Mouse (Mus musculus): ENCODE measurements around the gene Rasip1. TPM values are rescaled to one million over a fixed set of nuclear protein-coding genes. Genes with fewer than 3 reads are reported as not detected.
A peak's percentile ranks its signal among the peaks of the same experiment; 100 is the strongest.

Rasip1 gene
- total RNA-seq, 2 experiments from 2014 or later = not detected

DNA sequence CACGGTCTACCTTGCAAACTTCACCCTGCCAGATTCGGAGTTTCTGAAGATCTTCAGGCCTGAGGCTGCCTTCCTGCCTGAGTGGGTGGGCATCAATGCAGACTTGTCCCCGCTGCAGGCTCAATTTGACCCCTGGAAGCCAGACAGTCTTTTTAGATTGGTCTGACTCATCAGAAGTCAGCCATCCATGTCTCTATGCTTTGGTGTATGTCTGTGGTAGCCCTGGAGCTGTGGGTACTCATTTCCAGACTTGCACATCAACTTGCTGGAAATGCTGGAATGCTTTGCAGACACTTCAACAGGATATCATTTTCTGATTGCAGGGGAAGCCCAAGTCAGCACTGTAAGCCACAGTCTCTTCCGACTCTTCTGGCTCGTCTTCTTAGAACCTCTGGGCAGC, 7.7 kb upstream of the Rasip1 start:
- ATAC-seq (replicated peaks; ENCODE audit: low FRiP score, low TSS enrichment, poor library complexity, severe bottlenecking) = no peak

- no peak for ATAC-seq (replicated peaks; ENCODE audit: low FRiP score, low TSS enrichment, poor library complexity, severe bottlenecking)
These were observed 5.8 kb upstream of the Rasip1 start, which contains the start of gene Izumo1 for GRCm38 (mm10) chr7:45621443-45621842. Gene Izumo1 (plus strand): TSS chr7:45621811.

- peak; percentile 68; the same call in 1 of the 2 replicates for ATAC-seq (replicated peaks; ENCODE audit: low FRiP score, low TSS enrichment, poor library complexity, severe bottlenecking)
These were observed 3.8 kb upstream of the Rasip1 start for GRCm38 (mm10) chr7:45623507-45623906.

DNA sequence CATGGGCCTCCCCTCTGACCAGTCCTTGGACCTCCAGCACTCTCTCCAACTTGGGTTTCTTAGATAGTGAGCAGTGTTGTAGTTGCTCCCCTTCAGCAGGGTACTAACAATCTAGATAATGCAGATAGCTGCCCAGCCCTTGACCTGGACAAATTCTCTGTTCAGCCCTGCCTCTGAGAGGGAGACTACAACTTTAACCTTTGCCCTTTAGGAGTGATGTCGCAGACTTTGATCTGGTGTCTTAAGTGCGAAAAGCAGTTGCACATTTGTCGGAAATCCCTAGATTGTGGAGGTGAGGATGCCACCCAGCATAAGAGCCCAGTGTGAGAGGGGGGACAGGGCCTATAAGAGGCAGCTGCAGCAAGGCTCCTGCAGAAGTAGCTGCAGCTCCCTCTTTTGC, 2.6 kb upstream of the Rasip1 start:
- no peak for ATAC-seq (replicated peaks; ENCODE audit: low FRiP score, low TSS enrichment, poor library complexity, severe bottlenecking)

- ATAC-seq (replicated peaks; ENCODE audit: low FRiP score, low TSS enrichment, poor library complexity, severe bottlenecking) = no peak
These were observed 1.8 kb upstream of the Rasip1 start for GRCm38 (mm10) chr7:45625481-45625880.

- ATAC-seq (replicated peaks; ENCODE audit: low FRiP score, low TSS enrichment, poor library complexity, severe bottlenecking) = no peak
These were observed 664 bp upstream of the Rasip1 start for GRCm38 (mm10) chr7:45626571-45627076.

GRCm38 (mm10) chr7:45628364-45629294, 1.3 kb downstream of the Rasip1 start:
- peak; percentile 69 for ATAC-seq (replicated peaks; ENCODE audit: low FRiP score, low TSS enrichment, poor library complexity, severe bottlenecking)

GRCm38 (mm10) chr7:45630064-45630907, 3.0 kb downstream of the Rasip1 start:
- ATAC-seq (replicated peaks; ENCODE audit: low FRiP score, low TSS enrichment, poor library complexity, severe bottlenecking) = no peak

GRCm38 (mm10) chr7:45632499-45632898, 5.2 kb downstream of the Rasip1 start:
- ATAC-seq (replicated peaks; ENCODE audit: low FRiP score, low TSS enrichment, poor library complexity, severe bottlenecking) = no peak

DNA sequence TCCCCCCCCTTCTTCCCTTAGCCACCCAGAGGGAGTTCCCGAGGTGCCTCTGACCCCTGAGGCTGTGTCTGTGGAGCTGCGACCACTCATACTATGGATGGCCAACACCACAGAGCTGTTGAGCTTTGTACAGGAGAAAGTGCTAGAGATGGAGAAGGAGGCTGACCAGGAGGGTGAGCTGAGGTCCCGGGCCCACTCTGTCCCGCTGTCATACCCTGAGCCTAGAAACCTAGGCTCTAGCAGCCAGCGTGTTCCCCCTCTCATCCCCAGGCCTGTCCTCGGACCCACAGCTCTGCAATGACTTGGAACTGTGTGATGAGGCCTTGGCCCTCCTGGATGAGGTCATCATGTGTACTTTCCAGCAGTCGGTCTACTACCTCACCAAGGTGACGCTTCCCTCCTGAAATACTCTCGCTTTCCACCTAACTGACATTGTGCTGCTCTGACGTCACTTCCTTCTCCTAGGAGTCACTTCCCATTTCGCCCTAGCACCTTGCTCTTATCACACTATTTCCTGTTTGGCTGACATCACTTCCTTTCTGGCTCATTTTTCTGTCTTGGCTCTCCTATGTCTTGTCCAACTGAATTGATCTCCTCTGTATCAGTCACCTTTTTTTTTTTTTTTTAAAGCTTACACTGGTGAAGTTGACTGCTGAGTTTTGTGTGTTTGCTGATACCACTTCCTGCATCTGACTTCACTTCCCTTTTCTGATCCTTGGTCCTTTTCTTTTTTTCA, 7.8 kb downstream of the Rasip1 start:
- no peak for ATAC-seq (replicated peaks; ENCODE audit: low FRiP score, low TSS enrichment, poor library complexity, severe bottlenecking)

DNA sequence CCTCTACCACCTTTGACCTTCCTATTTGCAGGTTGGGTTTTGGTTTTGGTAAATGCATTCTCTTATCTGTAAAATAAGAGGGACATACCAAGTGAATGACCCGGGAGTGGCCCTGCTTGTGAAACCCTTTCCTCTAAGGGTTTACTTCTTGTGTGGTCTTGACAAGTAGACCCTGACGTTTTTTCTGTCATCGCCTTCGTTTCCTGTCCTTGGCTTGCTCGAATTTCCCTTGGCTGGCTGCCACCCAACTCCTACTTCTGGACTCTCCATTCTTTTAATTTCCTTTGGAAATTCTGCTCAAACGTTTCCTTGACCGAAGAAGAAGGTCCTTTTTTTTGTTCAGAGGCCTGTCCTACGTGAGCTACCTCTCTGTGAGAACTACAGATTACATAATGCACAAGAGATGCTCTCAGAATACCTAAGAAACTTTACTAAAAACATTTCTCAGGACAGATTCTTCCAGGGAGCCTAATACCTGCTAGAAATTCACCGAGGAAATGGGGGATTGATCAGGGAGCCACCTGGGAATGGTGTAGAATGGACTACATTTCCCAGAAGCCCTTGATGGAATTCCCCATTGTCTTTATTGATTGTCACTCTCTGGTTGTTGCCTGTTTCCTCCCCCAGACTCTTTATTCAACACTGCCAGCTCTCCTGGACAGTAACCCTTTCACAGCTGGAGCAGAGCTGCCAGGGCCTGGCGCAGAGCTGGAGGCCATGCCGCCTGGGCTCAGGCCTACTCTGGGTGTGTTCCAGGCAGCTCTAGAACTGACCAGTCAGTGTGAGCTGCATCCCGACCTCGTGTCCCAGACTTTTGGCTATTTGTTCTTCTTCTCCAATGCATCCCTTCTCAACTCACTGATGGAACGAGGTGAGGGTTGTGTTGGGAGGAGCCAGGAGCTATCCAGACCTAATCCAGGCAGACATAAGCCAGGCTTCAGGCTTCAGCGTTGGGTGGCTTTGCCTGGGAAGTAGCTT, 8.7 kb downstream of the Rasip1 start:
- ATAC-seq (replicated peaks; ENCODE audit: low FRiP score, low TSS enrichment, poor library complexity, severe bottlenecking) = no peak

DNA sequence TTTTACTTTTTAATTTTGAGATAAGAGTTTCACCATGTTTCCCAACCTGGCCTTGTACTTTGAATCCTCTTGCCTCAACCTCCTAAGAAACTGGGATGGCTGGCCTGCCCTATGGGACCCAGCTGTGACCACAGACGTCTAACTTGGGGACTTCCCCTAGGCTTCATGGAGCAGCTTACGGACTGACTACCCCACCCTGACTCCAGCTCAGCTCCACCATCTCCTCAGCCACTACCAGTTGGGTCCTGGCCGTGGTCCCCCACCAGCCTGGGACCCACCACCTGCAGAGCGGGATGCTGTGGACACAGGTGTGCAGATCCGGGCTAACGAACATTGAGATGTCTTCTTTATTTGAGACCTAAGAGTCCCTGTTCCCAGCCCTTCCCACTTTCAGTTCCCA, 10.4 kb downstream of the Rasip1 start:
- no peak for ATAC-seq (replicated peaks; ENCODE audit: low FRiP score, low TSS enrichment, poor library complexity, severe bottlenecking)

DNA sequence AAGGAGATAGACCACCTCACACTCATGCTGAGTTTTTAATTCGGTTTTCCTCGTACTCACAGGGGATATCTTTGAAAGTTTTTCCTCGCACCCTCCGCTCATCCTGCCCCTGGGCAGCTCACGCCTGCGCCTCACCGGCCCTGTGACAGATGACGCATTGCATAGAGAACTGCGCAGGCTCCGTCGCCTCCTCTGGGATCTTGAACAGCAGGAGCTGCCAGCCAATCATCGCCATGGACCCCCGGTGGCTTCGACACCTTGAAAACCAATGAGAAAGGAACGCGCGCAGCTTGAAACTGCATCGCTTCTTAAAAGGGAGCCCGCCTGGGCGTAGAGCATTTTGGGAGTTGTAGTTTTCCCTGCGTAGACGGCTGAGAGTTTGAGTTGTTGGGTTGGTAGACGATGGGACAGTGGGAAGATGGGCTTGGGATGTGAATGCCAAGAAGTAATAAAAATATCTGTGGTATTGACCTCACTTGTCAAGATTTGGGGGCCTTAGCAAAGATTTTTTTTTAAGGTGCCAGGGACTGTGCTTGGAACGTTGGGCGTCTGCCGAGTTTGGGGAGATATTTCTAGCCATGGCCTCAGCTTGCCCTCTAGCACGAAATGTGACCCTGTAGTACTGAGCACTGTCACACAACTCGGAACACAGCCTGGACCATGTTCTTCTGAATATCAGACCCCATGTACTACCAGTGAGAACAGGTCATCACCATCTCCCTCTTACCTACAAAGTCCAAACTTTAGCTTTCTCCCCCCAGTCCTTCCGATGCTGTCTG, 11.5 kb downstream of the Rasip1 start:
- no peak for ATAC-seq (replicated peaks; ENCODE audit: low FRiP score, low TSS enrichment, poor library complexity, severe bottlenecking)

- ATAC-seq (replicated peaks; ENCODE audit: low FRiP score, low TSS enrichment, poor library complexity, severe bottlenecking) = no peak
These were observed 12.3 kb downstream of the Rasip1 start, which contains the start of gene Mamstr for GRCm38 (mm10) chr7:45639561-45640027. Gene Mamstr (plus strand): TSS chr7:45639977.

GRCm38 (mm10) chr7:45640191-45640957, 13.1 kb downstream of the Rasip1 start:
- no peak for ATAC-seq (replicated peaks; ENCODE audit: low FRiP score, low TSS enrichment, poor library complexity, severe bottlenecking)

- ATAC-seq (replicated peaks; ENCODE audit: low FRiP score, low TSS enrichment, poor library complexity, severe bottlenecking) = no peak
These were observed 14.2 kb downstream of the Rasip1 start for GRCm38 (mm10) chr7:45641391-45642040.

All from megakaryocyte-erythroid progenitor cell, adult 5-6 weeks (primary cell).